Mouse (Mus musculus) bone marrow macrophage, adult 2 months (primary cell): ENCODE data around the gene Mkks.

ENCODE experiments used
- CTCF ChIP-seq: IDR thresholded peaks from 2 replicates; pipeline ENCODE4 v1.5.1; 2012; ENCODE audit warnings: low read depth, mild to moderate bottlenecking, low read length, moderate library complexity
- POLR2A ChIP-seq: IDR thresholded peaks from 2 replicates; pipeline ENCODE4 v1.6.1; 2012; ENCODE audit warnings: mild to moderate bottlenecking, low read depth, low read length, borderline replicate concordance

- no peak for TF ChIP-seq CTCF
- TF ChIP-seq POLR2A: no peak
Observed at GRCm38 (mm10) chr2:136850366-136850765, 40.8 kb downstream of the Mkks start.
